Mouse (Mus musculus): ENCODE measurements at regions not wholly inside any gene's neighbourhood (a gene's known extent, or its start where the extent isn't known, plus 50 kb on each side); places are given as distances from the start of the nearest gene placed in this dataset.
"Not testable (repeated sequence)": the region's sequence is repeated elsewhere in the genome, so short reads cannot be mapped to it uniquely, and the experiment has no call there.

DNA sequence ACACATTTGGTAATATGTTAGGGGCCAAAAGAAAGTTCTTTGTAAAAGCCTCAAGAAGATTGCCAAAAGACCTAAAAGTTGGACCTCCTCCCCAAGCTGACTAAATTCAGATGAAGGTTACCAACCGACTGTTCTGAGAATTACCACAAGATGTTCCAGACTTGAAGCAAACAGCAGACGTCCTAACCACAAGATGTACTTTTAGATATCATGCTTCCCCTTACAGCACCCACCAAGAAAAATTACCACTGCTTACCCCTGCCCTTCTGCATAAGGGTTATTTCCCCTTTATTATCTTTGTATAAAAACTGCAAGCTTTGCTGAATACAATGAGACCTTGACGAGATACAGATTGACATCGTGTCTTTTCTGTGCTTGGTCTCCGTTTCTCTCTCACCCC is 121.6 kb upstream of the Cst10 start:
- Histone ChIP-seq H3K9ac (no peak overlapping the region), H3K4me1 (replicated peaks) (no peaks in the 10 kb centered on the region), H3K27ac (no peak overlapping the region), H3K27me3 (replicated peaks) (no peaks in the 10 kb centered on the region), H3K4me2 (replicated peaks) (no peak overlapping the region), H3K36me3 (no peaks in the 10 kb centered on the region), H3K4me3 (replicated peaks) (no peak overlapping the region), H3K9me3 (no peaks in the 10 kb centered on the region)
- no peak for ATAC-seq
- 76% methylated on average over 5 of the region's 5 CpGs for WGBS

- no peaks in the 10 kb centered on the region for H3K36me3 ChIP-seq
- no peak overlapping the region for H3K27ac ChIP-seq
- H3K4me1 ChIP-seq (replicated peaks) = no peaks in the 10 kb centered on the region
- no peak for ATAC-seq
- H3K9me3 ChIP-seq = no peaks in the 10 kb centered on the region
- no peak overlapping the region for H3K4me2 ChIP-seq (replicated peaks)
- H3K4me3 ChIP-seq (replicated peaks) = no peak overlapping the region
- H3K9ac ChIP-seq = no peak overlapping the region
- H3K27me3 ChIP-seq (replicated peaks) = no peaks in the 10 kb centered on the region
- WGBS = 69% methylated on average over 1 of the region's 1 CpGs
Observed at GRCm38 (mm10) chr2:149284199-149284598, 120.7 kb upstream of the Cst10 start.

DNA sequence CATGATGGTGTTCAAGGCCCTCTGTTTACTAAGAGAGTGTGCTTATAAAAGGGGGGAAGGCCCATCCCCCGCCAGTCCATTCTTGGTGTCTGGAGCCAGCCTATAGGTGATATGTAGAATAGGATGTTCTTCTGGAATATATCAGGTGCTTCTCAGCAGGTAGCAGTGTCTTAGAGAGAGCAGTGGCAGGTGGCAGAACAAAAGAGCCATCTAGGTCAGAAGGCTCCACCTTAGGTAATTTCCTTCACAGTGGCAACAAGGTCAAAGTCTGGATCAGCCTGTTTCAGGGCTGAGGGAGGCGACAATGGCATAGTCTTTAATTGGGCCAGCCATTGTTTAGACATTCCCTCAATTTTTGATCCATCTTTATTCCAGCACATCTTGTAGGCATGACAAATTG is 107.9 kb upstream of the Cst10 start:
- not testable (repeated sequence) for H3K27ac ChIP-seq; H3K4me2 ChIP-seq (replicated peaks); H3K9ac ChIP-seq; H3K9me3 ChIP-seq; ATAC-seq; H3K4me3 ChIP-seq (replicated peaks); H3K4me1 ChIP-seq (replicated peaks); H3K27me3 ChIP-seq (replicated peaks); H3K36me3 ChIP-seq
- WGBS = 88% methylated on average over 2 of the region's 2 CpGs

DNA sequence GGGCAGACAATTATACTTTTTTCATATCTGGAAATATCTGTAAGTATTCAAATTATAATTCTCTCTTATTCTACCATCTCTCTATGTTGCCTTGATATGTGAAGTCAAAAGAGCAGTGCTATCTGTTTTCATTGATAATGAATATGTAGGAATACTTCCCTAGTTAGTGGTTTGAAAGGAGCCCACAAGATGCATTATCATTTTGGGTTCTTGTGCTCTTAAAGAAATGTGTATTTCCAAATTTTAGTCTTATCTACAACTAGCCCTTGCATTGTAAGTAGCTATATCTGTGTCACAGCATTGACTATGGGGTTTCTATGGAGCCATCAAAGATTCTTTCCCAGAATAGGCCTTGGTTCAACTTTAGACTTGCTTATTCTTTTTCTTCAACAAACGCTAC is 99.3 kb upstream of the Cst10 start:
- Histone ChIP-seq H3K9me3 (no peaks in the 10 kb centered on the region), H3K4me3 (replicated peaks) (no peak overlapping the region), H3K36me3 (no peaks in the 10 kb centered on the region), H3K4me1 (replicated peaks) (no peaks in the 10 kb centered on the region), H3K4me2 (replicated peaks) (no peak overlapping the region), H3K9ac (no peak overlapping the region), H3K27me3 (replicated peaks) (no peaks in the 10 kb centered on the region), H3K27ac (no peak overlapping the region)
- WGBS = 85% methylated on average over 1 of the region's 1 CpGs
- no peak for ATAC-seq

DNA sequence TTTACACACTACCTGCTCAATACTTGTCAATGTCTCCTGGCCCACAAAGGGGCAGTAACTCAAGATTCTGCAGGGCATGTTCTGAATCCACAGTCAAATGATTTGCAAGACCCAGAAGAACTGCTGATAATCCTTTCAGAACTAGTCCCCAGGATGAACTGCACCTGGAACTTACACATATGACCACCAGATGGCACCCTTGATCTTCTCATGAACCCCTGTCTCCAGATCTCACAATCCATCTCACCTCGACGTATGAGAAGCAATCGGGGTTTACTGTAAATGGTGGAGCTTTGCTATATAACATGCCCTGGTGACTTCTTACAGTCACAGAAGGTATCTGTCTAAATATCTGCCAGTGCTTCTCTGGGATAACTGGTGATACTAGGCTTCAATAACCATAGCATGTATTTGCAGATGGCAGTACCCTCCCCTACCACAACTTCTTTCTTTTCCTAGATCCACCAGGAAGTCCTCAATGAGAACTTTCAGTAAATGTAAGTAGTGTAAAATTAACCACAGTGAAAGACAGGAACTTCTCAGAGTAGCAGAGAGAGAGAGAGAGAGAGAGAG is 54.5 kb upstream of the Cst10 start:
- no peaks in the 10 kb centered on the region for H3K9me3 ChIP-seq
- 10% methylated on average over 3 of the region's 3 CpGs for WGBS
- ATAC-seq = peak; percentile 69; the same call in 1 of the 2 replicates

More for the DNA sequence above, 54.5 kb upstream of the Cst10 start:
- no peak overlapping the region for H3K27ac ChIP-seq
- H3K4me1 ChIP-seq (replicated peaks) = no peaks in the 10 kb centered on the region
- no peak overlapping the region for H3K4me2 ChIP-seq (replicated peaks)
- no peak overlapping the region for H3K9ac ChIP-seq
- no peak overlapping the region for H3K4me3 ChIP-seq (replicated peaks)
- H3K36me3 ChIP-seq = no peaks in the 10 kb centered on the region
- no peaks in the 10 kb centered on the region for H3K27me3 ChIP-seq (replicated peaks)

Measured in intestine, embryonic 15.5 days (tissue).